Mouse (Mus musculus): ENCODE measurements around the gene Esr2. TPM values are rescaled to one million over a fixed set of nuclear protein-coding genes. Genes with fewer than 3 reads are reported as not detected.

Gene Esr2
- polyA plus RNA-seq, 1 experiment from 2014 or later: 0.34 TPM

- no peak overlapping the region for H3K27ac ChIP-seq
- no peaks in the 10 kb centered on the region for H3K9me3 ChIP-seq
- H3K27me3 ChIP-seq: no peaks in the 10 kb centered on the region
- ATAC-seq (ENCODE audit: borderline replicate concordance, extremely low read depth, low FRiP score, low TSS enrichment): 0 out of 2 replicates have a peak, but pooled peaks have one; percentile 36
- H3K36me3 ChIP-seq: peaks cover 15% of the 10 kb centered on the region; the same call in 1 of the 2 replicates
- H3K4me2 ChIP-seq: peak overlapping the region; percentile 54
- H3K9ac ChIP-seq: no peak overlapping the region
- H3K4me1 ChIP-seq: peaks cover 18% of the 10 kb centered on the region
- WGBS: 27% methylated on average over 14 of the region's 14 CpGs
- no peak overlapping the region for H3K4me3 ChIP-seq
These were observed 96.0 kb downstream of the Esr2 start for GRCm38 (mm10) chr12:76080876-76081556.

- Histone ChIP-seq H3K9ac (no peak overlapping the region), H3K9me3 (no peaks in the 10 kb centered on the region), H3K36me3 (peaks cover 25% of the 10 kb centered on the region), H3K4me1 (no peaks in the 10 kb centered on the region), H3K27me3 (no peaks in the 10 kb centered on the region), H3K4me3 (no peak overlapping the region), H3K4me2 (no peak overlapping the region; the same call in 1 of the 2 replicates), H3K27ac (no peak overlapping the region)
- no peak for ATAC-seq (ENCODE audit: borderline replicate concordance, extremely low read depth, low FRiP score, low TSS enrichment)
- 61% methylated on average over 7 of the region's 7 CpGs for WGBS
These were observed 103.1 kb downstream of the Esr2 start for GRCm38 (mm10) chr12:76073981-76074380.

DNA sequence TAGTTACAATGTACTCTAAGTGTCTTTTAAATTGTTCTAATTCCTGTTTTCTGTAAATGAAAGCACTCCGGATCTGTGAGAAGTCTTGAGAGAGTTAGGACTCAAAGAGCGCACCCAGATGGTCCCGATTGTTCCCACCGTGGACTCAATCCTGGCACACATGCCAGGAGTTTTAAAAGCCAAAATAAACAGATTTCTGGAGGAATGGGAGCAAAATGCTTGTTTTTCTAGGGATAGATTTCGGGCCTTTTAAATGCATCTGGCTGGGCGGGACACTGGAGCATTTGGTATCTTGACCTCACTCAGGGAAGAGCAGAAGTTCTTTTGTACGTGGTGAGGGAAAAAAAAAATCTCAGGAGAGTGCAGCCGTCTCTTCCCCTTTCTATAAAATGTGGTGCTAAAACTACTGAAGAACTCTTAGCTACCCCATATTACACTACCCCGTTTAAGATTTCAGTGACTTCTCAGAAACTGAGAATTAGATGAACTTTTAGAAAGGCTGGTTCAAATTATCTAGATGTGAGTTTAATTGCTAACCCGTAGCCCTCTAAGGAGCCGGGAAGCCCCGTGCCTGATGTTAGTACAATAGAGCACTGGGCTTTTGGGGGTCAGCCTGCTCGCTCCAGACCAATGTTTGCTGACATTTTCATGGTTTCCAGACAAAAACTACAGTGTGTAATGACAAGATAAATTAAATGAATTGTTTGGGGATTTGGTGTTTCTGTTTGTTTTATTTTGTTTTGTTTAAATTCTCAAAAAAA, 103.8 kb downstream of the Esr2 start:
- peak overlapping the region; percentile 25; the same call in 1 of the 2 replicates for H3K4me2 ChIP-seq
- H3K4me1 ChIP-seq: no peaks in the 10 kb centered on the region
- 27% methylated on average over 13 of the region's 13 CpGs for WGBS
- H3K27me3 ChIP-seq: no peaks in the 10 kb centered on the region
- no peak for ATAC-seq (ENCODE audit: borderline replicate concordance, extremely low read depth, low FRiP score, low TSS enrichment)
- H3K27ac ChIP-seq: peak overlapping the region; percentile 23; the same call in 1 of the 2 replicates
- no peak overlapping the region for H3K9ac ChIP-seq
- peak overlapping the region; percentile 14; the same call in 1 of the 2 replicates for H3K4me3 ChIP-seq
- H3K36me3 ChIP-seq: peaks cover 21% of the 10 kb centered on the region
- H3K9me3 ChIP-seq: no peaks in the 10 kb centered on the region

GRCm38 (mm10) chr12:76071935-76072849, 104.9 kb downstream of the Esr2 start:
- Histone ChIP-seq H3K27me3 (no peaks in the 10 kb centered on the region), H3K4me1 (no peaks in the 10 kb centered on the region), H3K36me3 (peaks cover 20% of the 10 kb centered on the region), H3K9ac (no peak overlapping the region), H3K4me2 (peak overlapping the region; percentile 23), H3K27ac (peak overlapping the region; percentile 65), H3K9me3 (no peaks in the 10 kb centered on the region), H3K4me3 (peak overlapping the region; percentile 9)
- ATAC-seq (ENCODE audit: borderline replicate concordance, extremely low read depth, low FRiP score, low TSS enrichment): peak; percentile 31; the same call in 1 of the 2 replicates
- 25% methylated on average over 19 of the region's 19 CpGs for WGBS

Other genes with a start within 250 kb of the Esr2 start
- not detected in 2 replicates for gene Tex21, start 69.5 kb upstream of the Esr2 start, polyA plus RNA-seq (2015; fragmentation: Nextera tagmentation; extraction: Ambion mirVana)
- gene Mthfd1, start 78.0 kb upstream of the Esr2 start, polyA plus RNA-seq (2015; fragmentation: Nextera tagmentation; extraction: Ambion mirVana): 97.4 and 99.8 TPM in 2 replicates
- 23.3 and 28.7 TPM in 2 replicates for gene Akap5, start 147.6 kb upstream of the Esr2 start, polyA plus RNA-seq (2015; fragmentation: Nextera tagmentation; extraction: Ambion mirVana)
- 15.8 and 16.7 TPM in 2 replicates for gene Zbtb25, start 192.3 kb upstream of the Esr2 start, polyA plus RNA-seq (2015; fragmentation: Nextera tagmentation; extraction: Ambion mirVana)
- gene Zbtb1, start 193.0 kb upstream of the Esr2 start, polyA plus RNA-seq (2015; fragmentation: Nextera tagmentation; extraction: Ambion mirVana): 9.6 and 10.8 TPM in 2 replicates
- 8.5 and 10.5 TPM in 2 replicates for gene Hspa2, start 226.9 kb upstream of the Esr2 start, polyA plus RNA-seq (2015; fragmentation: Nextera tagmentation; extraction: Ambion mirVana)
- 4.9 and 5.0 TPM in 2 replicates for gene Ppp1r36, start 240.3 kb upstream of the Esr2 start, polyA plus RNA-seq (2015; fragmentation: Nextera tagmentation; extraction: Ambion mirVana)

Measured in lung, embryonic 15.5 days (tissue).